Mouse (Mus musculus) T-helper 1 cell (primary cell): ENCODE measurements at regions not wholly inside any gene's neighbourhood (a gene's known extent, or its start where the extent isn't known, plus 50 kb on each side); places are given as distances from the start of the nearest gene placed in this dataset.

Experiments used
- in situ Hi-C: fragments of 300-600 bp; cut with MboI, MseI; formaldehyde crosslinking; loops from one replicate; pipeline ENCODE4 v1.15.1; 2025; ENCODE audit warnings: high pct_unique_total_duplicates

- in situ Hi-C loops: no loop called here
Observed at GRCm38 (mm10) chr4:33679351-33679750, 245.0 kb upstream of the Cnr1 start.

- in situ Hi-C loops: no loop called here
Observed at GRCm38 (mm10) chr4:33686135-33686534, 238.3 kb upstream of the Cnr1 start.

- in situ Hi-C loops: no loop called here
Observed at GRCm38 (mm10) chr4:33687434-33687833, 237.0 kb upstream of the Cnr1 start.

- in situ Hi-C loops: no loop called here
Observed at GRCm38 (mm10) chr4:33693441-33693840, 231.0 kb upstream of the Cnr1 start.

- in situ Hi-C loops: no loop called here
Observed at GRCm38 (mm10) chr4:33696969-33697368, 227.4 kb upstream of the Cnr1 start.

GRCm38 (mm10) chr4:33702028-33702666 lies 222.2 kb upstream of the Cnr1 start:
- in situ Hi-C loops: loop anchor here (10.0 kb wide), 1 partner anchor 297 kb away; no protein-coding TSS in a partner anchor

GRCm38 (mm10) chr4:33705722-33706121 lies 218.7 kb upstream of the Cnr1 start:
- in situ Hi-C loops: loop anchor here (5.0 to 10.0 kb wide), 2 partner anchors 148 to 301 kb away; no protein-coding TSS in a partner anchor

- in situ Hi-C loops: loop anchor here (5.0 to 10.0 kb wide), 2 partner anchors 149 to 302 kb away; no protein-coding TSS in a partner anchor
Observed at GRCm38 (mm10) chr4:33706785-33707184, 217.6 kb upstream of the Cnr1 start.

GRCm38 (mm10) chr4:33716475-33717117 lies 207.8 kb upstream of the Cnr1 start:
- in situ Hi-C loops: no loop called here

GRCm38 (mm10) chr4:33720972-33721371 lies 203.4 kb upstream of the Cnr1 start:
- in situ Hi-C loops: no loop called here

- in situ Hi-C loops: no loop called here
Observed at GRCm38 (mm10) chr4:33721971-33722370, 202.4 kb upstream of the Cnr1 start.

- in situ Hi-C loops: no loop called here
Observed at GRCm38 (mm10) chr4:33731837-33732236, 192.6 kb upstream of the Cnr1 start.

- in situ Hi-C loops: no loop called here
Observed at GRCm38 (mm10) chr4:33734923-33735322, 189.5 kb upstream of the Cnr1 start.

GRCm38 (mm10) chr4:33735442-33735966 lies 188.9 kb upstream of the Cnr1 start:
- in situ Hi-C loops: no loop called here

- in situ Hi-C loops: no loop called here
Observed at GRCm38 (mm10) chr4:33736061-33736701, 188.2 kb upstream of the Cnr1 start.

GRCm38 (mm10) chr4:33737337-33737736 lies 187.1 kb upstream of the Cnr1 start:
- in situ Hi-C loops: no loop called here

GRCm38 (mm10) chr4:33737859-33738417 lies 186.5 kb upstream of the Cnr1 start:
- in situ Hi-C loops: no loop called here

GRCm38 (mm10) chr4:33739211-33739904 lies 185.0 kb upstream of the Cnr1 start:
- in situ Hi-C loops: no loop called here

GRCm38 (mm10) chr4:33740982-33741381 lies 183.4 kb upstream of the Cnr1 start:
- in situ Hi-C loops: no loop called here

- in situ Hi-C loops: no loop called here
Observed at GRCm38 (mm10) chr4:33745180-33745579, 179.2 kb upstream of the Cnr1 start.

- in situ Hi-C loops: no loop called here
Observed at GRCm38 (mm10) chr4:33747316-33747895, 177.0 kb upstream of the Cnr1 start.
